Mouse (Mus musculus): ENCODE data around the gene Cdkn2c.

Gene Cdkn2c

DNA sequence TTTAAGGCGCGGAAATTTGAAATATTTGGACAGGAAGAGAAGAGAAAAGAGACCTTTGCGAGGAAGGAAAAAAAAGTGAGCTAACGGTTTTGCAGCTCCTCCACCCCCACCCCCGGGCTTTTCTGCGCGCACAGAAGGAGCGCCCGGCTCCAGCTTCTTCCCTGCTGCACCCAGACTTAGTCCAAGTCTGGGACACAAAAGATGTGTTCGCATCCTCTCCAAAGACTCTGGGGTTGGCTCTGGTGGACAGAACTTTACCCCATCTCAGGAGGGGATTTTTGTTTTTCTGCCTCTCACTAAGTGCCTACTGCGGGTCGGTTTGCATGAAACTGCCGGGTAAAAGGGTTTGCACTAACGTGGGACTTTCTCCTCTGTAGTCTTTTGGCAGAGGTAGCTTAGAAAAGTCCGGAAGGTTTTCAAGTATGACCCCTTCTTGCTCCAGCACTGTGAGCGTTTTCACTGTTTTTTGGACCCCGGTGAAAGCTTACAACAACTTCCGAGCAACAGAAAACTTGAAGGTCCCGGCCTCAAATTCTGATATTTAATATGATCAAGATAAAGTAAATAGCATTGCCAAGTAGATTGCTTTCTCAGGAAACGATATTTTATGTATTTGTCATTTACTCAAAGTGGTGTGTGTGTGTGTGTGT is 9.0 kb downstream of the Cdkn2c start:
- DNase-seq (ENCODE audit: low read depth, low spot score), result peak; percentile 48

DNA sequence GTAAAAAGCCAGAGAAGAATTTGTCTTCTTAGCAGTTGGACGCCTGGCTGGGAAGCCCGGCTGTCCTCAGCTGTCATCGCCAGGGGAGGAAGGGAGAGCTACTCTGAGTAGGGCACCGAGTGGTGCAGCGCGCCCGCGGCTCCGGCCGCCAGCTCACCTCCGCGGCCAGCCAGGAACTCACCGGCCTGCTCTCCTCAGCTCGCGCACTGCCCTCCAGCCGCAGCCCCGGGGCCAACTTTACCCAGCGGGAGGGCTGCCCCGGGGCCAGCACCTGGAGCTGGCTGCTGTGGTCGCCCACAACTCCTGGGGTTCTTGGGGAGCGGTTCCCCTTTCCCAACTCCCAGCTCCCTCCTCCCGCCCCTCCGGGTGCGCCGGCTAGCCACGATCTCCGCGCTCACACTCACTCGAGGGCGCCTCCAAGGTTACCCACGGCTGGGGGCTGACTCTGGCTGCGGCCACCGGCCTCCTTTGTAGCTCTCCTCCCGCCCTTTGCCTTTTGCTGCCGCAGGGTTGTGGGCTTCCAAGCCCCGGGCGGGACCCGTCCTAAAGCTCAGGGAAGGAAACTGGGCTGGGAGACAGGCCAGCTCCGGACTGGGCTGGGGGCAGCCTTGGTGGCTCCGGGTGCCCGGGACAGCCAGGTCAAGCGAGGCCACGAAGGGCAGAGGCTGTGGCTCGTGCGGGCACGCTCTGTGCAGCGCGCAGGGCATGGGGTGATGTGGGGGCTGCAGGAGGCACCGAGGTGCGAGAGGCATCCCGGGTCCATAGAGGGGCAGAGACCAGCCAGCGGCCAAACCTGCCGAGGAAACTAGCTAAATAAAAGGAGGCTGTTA is 9.8 kb downstream of the Cdkn2c start:
- DNase-seq (ENCODE audit: low read depth, low spot score), result peak; percentile 66

- no peak for DNase-seq (ENCODE audit: low read depth, low spot score)
Measured at GRCm38 (mm10) chr4:109656301-109656700, 10.7 kb downstream of the Cdkn2c start.

DNA sequence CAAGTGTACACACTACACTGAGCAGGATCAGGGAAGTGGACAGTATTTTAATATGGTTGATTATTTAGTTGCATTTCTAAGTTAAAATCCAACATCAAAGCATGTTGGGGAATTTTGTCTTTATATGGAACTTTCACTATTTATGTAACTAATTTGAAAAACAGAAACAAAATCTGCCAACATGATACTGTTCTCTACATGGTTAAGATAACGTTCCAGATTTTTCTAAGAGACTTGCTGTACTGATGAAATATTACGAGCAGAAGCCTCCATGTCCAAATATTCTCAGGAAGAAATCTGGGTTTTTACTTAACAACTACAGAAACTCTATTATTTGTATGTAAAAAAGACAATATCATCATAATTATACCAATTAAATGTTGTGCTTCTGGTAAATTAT is 11.3 kb downstream of the Cdkn2c start:
- DNase-seq (ENCODE audit: low read depth, low spot score), result no peak

- DNase-seq (ENCODE audit: low read depth, low spot score), result no peak
Measured at GRCm38 (mm10) chr4:109654701-109655100, 12.3 kb downstream of the Cdkn2c start.

DNA sequence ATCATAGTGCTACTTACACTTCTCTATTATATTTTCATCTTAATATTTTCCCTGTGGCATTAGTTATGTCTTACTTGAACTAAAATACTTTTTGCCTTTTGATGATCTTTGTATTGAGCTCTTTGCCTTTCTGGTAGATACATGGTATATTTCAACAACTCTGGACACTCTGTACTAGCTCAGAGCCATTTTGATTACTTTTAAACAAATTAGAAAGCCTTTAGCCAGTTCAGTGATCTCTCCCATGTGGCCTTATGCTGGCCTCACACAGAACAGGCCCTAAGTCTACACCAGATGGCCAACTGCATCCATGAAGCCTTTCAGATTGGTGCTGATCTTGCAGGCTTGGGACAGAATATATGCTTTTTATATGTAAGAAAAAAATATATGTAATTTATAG is 13.7 kb downstream of the Cdkn2c start:
- no peak for DNase-seq (ENCODE audit: low read depth, low spot score)

GRCm38 (mm10) chr4:109649331-109649730 is 17.7 kb downstream of the Cdkn2c start:
- peak; percentile 31 for DNase-seq (ENCODE audit: low read depth, low spot score)

DNA sequence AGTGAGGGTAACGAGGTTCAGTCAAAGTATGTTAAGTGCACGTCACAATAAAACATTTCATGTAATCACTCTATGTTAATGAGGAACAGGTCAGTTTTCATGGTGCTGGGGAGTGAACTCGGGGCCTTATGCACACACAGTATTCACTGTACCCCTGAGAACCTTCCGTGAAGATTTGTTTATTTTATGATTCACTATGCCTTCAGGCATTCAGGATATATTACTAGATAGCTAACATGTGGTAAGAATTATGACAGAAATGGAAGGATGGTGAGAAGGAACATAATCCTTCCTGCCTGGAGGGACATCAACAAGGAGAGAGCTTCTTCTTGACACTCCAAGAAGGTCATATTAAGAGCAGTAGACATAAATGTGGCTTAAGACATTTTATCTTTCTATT is 19.7 kb downstream of the Cdkn2c start:
- no peak for DNase-seq (ENCODE audit: low read depth, low spot score)

DNA sequence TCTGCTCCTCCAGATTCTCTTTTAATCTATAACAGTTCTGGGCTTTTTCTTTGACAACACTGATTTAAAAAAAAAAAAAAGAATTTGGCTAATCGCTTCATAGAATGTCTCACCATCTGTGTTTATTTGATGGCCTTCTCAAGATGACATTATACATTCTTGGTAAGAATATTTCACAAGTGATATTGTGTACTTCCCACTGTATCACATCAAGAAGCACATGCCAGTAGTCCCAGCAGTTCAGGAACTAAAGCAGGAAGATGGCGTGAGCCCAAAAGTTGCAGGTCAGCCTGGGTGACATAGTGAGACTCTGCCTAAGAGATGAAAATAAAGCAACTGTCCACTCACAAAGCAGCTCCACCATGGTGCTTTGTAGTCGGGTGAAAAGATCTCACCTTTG is 25.5 kb downstream of the Cdkn2c start:
- no peak for DNase-seq (ENCODE audit: low read depth, low spot score)

DNA sequence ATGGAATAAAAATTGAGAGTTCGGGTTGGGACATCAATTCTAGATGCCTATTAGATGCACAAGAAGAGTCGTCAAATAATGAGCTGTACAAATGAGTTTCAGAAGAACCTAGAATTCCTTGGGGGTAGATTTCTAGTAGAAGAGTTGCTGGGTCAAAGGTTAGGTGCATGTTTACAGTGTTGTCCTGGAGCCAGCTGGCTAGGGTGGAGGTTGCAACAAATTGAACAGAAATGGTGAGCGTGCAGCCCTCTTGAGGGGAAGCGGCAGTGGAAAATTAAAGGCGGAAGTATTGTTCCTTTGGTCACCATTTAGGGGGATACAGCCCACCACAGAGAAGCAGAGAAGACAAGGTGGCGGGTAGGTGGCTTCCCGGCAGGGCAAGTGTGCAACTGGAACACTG is 26.8 kb downstream of the Cdkn2c start:
- DNase-seq (ENCODE audit: low read depth, low spot score), result no peak

DNA sequence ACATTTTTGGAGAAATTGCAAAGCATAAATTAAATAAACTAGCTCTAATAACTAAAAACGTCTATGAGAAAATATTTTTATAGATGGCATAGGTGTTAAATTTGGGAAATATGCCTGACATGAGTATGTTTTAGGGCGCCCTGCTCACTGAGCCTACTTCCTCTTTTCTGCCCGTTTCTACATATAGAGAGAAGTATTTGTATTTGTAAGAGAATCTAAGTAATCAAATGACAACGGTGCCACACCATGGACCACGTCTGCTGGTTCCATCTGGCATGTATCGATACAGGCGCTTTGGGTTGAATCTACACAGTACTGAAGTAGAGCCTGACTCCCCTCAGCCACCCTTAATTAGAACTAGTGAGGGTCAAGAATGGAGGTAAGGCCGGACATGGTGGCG is 27.6 kb downstream of the Cdkn2c start:
- DNase-seq (ENCODE audit: low read depth, low spot score), result no peak

- peak; percentile 75 for DNase-seq (ENCODE audit: low read depth, low spot score)
Measured at GRCm38 (mm10) chr4:109634971-109635370, 32.0 kb downstream of the Cdkn2c start.

DNA sequence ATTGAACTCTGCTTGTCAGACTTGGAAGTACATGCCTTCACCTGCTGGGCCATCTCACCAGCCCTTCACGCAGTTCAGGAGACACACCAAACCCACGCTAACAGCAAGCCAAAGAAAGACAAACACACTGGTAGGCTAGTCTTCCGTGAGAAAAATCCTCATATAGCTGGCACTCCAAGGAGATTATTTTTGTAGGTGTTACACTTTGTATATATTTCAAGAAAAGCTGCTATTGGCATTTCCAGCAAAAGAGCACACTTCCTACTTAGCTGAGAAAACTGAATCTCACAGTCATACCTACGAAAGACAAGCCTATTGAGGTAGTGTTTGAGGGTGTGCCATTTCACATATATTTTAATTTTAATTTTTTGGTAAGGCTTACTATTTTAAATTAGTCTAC is 36.0 kb downstream of the Cdkn2c start:
- DNase-seq (ENCODE audit: low read depth, low spot score), result no peak

GRCm38 (mm10) chr4:109630215-109630614 is 36.8 kb downstream of the Cdkn2c start:
- no peak for DNase-seq (ENCODE audit: low read depth, low spot score)

DNA sequence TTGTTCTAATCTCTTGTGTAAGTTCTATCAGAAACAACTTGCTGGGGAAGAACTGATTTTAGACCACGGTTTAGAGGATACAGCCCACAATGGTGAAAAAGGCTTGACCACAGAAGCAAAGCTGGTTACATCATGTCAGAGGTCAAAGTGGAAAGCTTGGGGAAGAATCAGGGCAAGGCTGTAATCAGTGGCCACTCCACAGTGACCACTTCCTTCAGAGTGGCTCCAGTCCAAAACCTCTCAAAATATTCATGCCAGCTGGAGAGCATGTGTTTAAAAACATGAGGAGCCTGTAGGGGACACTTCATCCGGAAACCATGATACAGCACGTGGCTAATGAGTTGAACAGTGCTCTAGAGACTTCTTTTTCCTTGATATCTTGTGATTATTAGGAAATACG is 54.4 kb downstream of the Cdkn2c start:
- DNase-seq (ENCODE audit: low read depth, low spot score), result no peak
